Mouse (Mus musculus) heart, adult 2 months (tissue): Measurements from ENCODE around the gene Sim2.

ENCODE experiments used
- CTCF ChIP-seq: fragments of 200-600 bp; IDR thresholded peaks from 2 replicates; pipeline ENCODE4 v1.8.1; 2022; ENCODE audit warnings: antibody characterized with exemption, mild to moderate bottlenecking, moderate library complexity
- EP300 ChIP-seq: fragments of 200-500 bp; IDR thresholded peaks from 2 replicates; pipeline ENCODE4 v1.6.1; 2011; ENCODE audit warnings: low read depth, low read length, control low read depth; ENCODE audit not compliant: insufficient read depth
- POLR2A ChIP-seq: fragments of 200-500 bp; IDR thresholded peaks from 2 replicates; pipeline ENCODE4 v1.6.1; 2011; ENCODE audit warnings: mild to moderate bottlenecking, low read depth, low read length, control low read depth; ENCODE audit not compliant: insufficient read depth

DNA sequence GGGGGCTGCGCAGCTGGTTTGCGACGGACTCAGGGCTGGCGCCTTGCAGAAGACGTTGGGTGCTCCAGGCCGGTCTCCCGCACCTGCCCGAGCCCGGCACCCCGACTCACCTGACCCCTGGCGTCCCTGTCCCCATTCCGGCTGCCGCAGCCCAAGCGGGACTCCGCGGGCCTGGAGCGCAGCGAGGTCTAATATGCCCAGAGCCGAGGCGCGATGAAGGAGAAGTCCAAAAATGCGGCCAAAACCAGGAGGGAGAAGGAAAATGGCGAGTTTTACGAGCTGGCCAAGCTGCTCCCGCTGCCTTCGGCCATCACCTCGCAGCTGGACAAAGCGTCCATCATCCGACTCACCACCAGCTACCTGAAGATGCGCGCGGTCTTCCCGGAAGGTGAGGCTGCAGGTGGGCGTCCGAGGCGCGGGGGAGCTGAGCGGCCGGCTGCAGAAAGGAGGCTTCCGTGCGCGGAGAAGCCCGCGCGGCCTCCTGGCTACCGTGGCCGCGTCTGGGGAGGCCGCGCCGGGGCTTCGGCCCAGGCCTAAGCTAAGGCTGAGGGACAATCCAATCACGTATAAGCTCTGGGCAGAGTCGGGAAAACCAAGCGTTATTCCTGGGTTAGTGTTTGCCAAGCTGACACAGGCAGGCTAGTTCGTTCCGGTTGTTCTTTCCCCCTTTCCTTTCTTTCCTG is 1.0 kb downstream of the Sim2 start:
- TF ChIP-seq EP300 (no peak), CTCF (no peak), POLR2A (no peak)
